Mouse (Mus musculus): ENCODE results near the gene Lor. TPM values are rescaled to one million over a fixed set of nuclear protein-coding genes. Genes with fewer than 3 reads are reported as not detected.

Lor gene
- 8.1 and 11.7 TPM in 2 replicates for polyA plus RNA-seq (2012; rRNA removed)

GRCm38 (mm10) chr3:92083042-92083441 is at the start of gene Lor:
Gene Lor (minus strand): TSS chr3:92083142.

GRCm38 (mm10) chr3:92123847-92124246 is 40.9 kb upstream of the Lor start, which contains the start of gene Prr9:
Gene Prr9 (minus strand): TSS chr3:92123947.

Other genes starting within 250 kb of the Lor start
- gene Pglyrp3, start 68.6 kb downstream of the Lor start, polyA plus RNA-seq (2012; rRNA removed): not detected in 2 replicates
- not detected in 2 replicates for gene Prr9, start 40.8 kb upstream of the Lor start, polyA plus RNA-seq (2012; rRNA removed)
- gene Lelp1, start 59.6 kb upstream of the Lor start, polyA plus RNA-seq (2012; rRNA removed): not detected in 2 replicates
- not detected in 2 replicates for gene Sprr2a1, start 132.7 kb upstream of the Lor start, polyA plus RNA-seq (2012; rRNA removed)
- 0.68 and 2.1 TPM in 2 replicates for gene Sprr2a2, start 132.8 kb upstream of the Lor start, polyA plus RNA-seq (2012; rRNA removed)
- 0.12 TPM in 1 of 2 replicates, not detected in the other for gene Sprr2a3, start 202.3 kb upstream of the Lor start, polyA plus RNA-seq (2012; rRNA removed)
- gene Sprr2b, start 233.5 kb upstream of the Lor start, polyA plus RNA-seq (2012; rRNA removed): not detected in 2 replicates

All from central nervous system, embryonic 18 days (tissue).